Mouse (Mus musculus) spleen, postnatal 10 days (tissue): ENCODE results near the gene Epx.

Source experiments
- DNase-seq, 2 experiments: peaks; one replicate each; pipeline ENCODE4 v3.0.0; 2021 to 2022; ENCODE audit warnings: low spot score in 2 of 2

Epx gene

DNA sequence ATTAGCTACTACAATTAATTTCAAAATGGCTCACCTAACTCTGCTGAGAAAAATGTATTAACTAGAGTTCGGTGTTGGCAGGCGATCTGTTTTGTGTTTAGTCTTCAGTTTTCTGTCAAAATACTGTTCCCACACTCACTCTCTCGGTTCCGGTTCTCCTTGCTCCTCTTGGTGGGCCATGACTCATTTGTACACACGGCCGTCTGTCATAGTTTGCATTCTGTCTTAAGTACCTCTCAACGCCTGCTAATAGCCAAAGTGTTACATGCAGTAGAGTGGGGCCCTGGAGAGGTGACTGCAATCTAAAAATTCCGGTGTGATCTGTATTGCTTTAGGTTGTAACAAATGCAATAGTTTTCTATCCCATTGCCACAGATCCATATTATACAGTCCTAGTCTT, 34.7 kb downstream of the Epx start:
- DNase-seq: no peak

- no peak for DNase-seq
Measured at GRCm38 (mm10) chr11:87828239-87828900, 47.0 kb downstream of the Epx start, which contains the start of gene Lpo. Lpo (minus strand) TSS chr11:87828289.

DNA sequence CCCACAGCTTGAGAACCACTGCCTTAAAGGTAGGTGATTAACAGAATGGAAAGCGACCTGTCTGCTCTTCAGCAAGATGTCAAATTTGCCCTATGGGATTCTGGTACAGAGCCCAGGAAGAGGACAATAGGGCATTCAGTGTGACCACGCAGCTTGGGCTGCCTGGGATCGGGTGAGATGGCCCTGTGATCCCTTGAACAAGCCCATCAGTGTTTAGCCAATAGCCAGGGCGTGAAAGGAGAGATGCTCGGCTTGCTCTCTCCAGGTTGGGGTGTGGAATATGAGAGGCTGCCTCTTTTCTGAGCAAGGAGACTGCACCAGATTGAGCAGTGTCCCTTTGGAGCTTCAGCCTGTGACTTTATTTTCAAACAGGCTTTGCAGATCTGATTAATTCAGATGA, 53.8 kb downstream of the Epx start:
- DNase-seq: no peak

DNA sequence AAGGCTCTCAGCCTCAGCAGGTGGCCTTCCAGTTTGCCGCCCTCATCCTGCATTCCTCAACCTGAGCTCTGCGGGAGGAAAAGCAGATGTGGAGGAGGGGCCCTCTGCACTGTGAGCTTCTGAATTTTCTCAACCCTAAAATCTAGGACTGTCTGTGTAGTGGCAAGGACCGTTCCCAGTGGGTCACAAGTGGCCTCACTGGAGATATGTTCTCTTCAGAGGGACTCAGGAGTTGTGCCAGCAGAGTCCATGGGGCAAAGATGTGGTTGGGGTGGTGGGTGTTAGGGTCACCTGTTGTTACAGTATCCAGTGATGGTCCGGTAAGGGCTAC, 57.9 kb downstream of the Epx start:
- no peak for DNase-seq

GRCm38 (mm10) chr11:87816707-87817442, 58.5 kb downstream of the Epx start:
- DNase-seq: peak; percentile 25 to 56

DNA sequence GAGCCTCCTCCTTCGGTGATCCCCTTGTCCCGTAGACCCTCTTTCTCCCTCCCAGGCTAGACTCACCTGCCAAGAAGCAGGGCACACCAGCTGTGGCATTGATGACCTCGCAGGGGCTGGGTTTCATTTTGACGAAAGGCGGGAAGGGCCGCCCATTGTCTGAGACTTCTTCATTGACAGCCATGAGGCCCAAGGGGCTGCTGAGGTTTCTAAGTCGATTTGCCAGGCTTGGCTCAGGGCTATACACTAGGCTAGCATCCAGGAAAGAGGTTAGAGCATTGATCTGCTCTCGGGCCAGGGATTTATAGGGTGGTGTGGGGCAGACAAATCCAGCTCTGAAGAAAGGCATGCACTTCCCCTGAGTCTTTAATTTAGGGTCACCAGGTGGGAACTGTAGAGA, 60.5 kb downstream of the Epx start:
- no peak for DNase-seq
